Mouse (Mus musculus): ENCODE measurements around the gene Trim9. TPM values are rescaled to one million over a fixed set of nuclear protein-coding genes. Genes with fewer than 3 reads are reported as not detected.
A peak's percentile ranks its signal among the peaks of the same experiment; 100 is the strongest.

The Trim9 gene
- total RNA-seq (2021) = 1 to 10 TPM in 1 of 2 experiments, under 1 TPM in 1; 0.35 to 1.3 TPM

DNA sequence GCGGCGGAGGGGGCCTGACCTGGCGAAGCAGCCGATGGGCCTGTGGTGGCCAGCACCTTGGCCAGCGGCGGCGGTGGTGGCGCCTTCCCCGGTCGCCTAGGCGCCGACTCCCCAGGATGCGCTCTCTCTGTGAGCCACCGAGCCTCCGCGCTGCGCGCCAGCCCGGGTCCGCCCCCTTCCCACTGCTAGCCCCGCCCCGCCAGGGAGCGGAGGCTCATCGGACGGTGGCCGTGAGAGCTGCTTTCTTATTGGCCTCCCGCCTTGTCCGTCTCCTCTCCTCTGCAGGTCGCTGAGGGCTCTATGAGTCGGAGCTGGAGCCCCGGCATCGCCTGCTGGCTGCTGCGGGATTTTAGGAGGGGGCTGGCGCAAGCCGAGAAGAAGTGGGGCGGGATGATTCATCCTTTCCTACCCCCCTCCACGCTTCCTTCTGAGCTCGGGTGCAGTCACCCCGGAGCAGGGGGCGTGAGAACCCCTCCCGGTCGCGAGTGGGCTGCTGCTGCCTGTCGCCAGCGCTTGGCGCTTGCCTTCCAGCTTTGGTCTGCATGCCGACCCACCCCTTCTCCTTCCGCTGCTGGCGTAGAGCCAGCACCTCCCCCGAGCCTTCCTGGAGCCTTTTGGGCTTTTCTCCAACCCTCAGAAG is at the start of gene Trim9:
Trim9 (minus strand) TSS at position 413 of the 640 bp plus-strand sequence.
- peak; percentile 94 to 96 for DNase-seq
- intact Hi-C loops (cut with DNase I) = loop anchor here (5.0 kb wide), 2 partner anchors 85 to 115 kb away; partner anchors contain the start of gene Pygl

GRCm38 (mm10) chr12:70395061-70395460 is 47.6 kb upstream of the Trim9 start:
- peak; percentile 13 to 27 for DNase-seq
- intact Hi-C loops (cut with DNase I) = no loop called here

DNA sequence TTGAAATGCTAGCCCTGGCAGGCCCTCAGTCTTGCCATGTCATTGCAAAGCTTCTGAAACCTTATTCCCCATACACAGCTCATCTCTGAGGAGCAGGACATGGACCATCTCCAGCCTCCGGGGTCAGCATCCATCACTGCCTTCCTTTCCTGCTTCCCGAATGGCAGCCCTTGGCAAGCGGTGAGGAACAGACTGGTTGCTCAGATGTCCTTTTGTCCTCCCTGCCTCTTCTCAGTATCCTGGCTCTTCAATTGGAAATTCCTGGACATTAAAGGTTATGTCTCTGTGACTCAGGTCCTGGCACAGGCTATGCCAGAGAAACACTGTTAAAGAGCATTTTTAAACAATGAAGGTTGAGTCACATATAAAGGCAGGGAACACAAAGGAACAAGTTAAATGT is 43.8 kb upstream of the Trim9 start:
- intact Hi-C loops (cut with DNase I) = no loop called here
- no peak for DNase-seq

DNA sequence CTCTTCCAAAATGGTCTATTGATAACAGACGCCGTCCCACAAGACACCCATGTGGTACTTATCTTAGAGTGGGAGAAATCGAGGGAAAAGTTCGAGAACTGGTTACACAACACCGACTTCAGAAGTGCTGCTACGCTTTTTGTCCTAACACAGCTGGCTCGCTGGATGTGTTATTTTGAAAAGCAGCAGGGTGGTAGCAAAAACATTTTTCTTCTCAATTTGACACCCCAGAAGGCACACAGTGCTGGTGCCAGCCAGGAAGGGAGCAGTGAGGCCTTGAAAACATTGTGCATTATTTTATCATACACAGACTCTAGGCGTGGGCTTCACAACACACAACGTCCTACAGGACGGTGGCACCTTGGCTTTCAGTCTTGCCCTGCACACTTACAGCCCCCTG is 27.6 kb upstream of the Trim9 start:
- no peak for DNase-seq
- intact Hi-C loops (cut with DNase I) = no loop called here

DNA sequence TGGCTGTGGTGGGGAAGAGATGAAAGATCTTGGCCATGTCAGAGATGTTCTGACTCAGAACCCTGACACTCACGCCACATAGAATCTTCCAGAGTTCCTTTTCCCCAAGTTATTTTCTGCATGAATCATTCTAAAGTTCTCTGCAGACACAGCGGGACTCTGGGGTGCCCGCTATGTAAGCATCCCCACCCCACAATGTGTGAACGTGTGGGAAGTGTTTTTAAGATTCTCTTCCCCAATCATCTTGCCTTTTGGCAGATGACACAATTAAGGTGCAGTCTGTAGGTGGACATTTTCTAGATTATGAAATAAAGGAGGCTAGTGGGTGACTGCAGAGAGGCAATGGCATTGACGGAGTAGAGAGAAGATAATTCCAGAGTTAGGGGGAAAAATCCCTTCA is 25.5 kb upstream of the Trim9 start:
- intact Hi-C loops (cut with DNase I) = no loop called here

GRCm38 (mm10) chr12:70369348-70369747 is 21.9 kb upstream of the Trim9 start:
- intact Hi-C loops (cut with DNase I) = no loop called here
- no peak for DNase-seq

More for the DNA sequence above, 25.5 kb upstream of the Trim9 start:
- no peak for DNase-seq

DNA sequence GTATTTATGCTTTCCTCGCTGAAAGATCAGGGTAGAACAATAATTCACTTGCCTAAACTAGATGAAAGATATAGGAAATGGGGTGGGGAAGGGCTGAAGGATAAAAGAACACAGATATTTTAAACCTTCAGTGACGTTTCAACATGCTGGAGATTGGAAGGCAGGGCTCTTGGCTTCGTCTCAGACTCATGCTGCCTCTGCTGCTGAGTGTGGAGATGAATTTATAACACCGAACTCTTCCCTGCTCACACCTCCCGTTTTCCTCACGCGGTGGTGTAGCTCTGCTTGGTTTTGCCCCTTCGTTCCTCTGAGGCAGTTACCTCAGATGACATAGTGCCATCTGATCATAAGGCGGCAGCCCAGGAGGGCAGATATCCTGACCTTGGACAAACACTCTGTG is 21.4 kb upstream of the Trim9 start:
- intact Hi-C loops (cut with DNase I) = no loop called here
- no peak for DNase-seq

- intact Hi-C loops (cut with DNase I) = no loop called here
- DNase-seq = peak; percentile 44 to 45
Observed at GRCm38 (mm10) chr12:70367326-70368248, 20.2 kb upstream of the Trim9 start.

- intact Hi-C loops (cut with DNase I) = no loop called here
Observed at GRCm38 (mm10) chr12:70363016-70363415, 15.6 kb upstream of the Trim9 start.

GRCm38 (mm10) chr12:70360276-70360675 is 12.9 kb upstream of the Trim9 start:
- intact Hi-C loops (cut with DNase I) = no loop called here
- DNase-seq = no peak

More at GRCm38 (mm10) chr12:70363016-70363415, 15.6 kb upstream of the Trim9 start:
- no peak for DNase-seq

DNA sequence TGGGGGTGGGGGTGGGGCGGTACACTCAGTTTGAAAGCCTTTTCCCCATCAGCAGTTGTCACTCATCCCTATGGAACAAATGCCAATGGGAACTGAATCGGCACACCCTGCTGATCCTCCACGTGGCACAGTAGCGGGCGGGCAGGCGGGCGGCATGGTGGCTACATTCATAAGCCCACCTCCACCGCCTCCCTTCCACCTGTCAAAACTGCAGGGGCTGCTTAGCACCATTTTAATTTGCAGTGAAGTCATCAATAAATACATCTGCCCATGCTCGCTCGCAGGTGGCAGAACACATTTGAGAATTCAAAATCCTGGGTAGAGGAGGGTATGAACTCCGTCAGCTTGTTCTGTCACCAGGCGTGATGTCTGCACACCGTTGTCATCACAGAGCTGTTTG is 12.0 kb upstream of the Trim9 start:
- intact Hi-C loops (cut with DNase I) = no loop called here
- DNase-seq = no peak

- intact Hi-C loops (cut with DNase I) = no loop called here
- DNase-seq = no peak
Observed at GRCm38 (mm10) chr12:70354926-70355325, 7.5 kb upstream of the Trim9 start.

DNA sequence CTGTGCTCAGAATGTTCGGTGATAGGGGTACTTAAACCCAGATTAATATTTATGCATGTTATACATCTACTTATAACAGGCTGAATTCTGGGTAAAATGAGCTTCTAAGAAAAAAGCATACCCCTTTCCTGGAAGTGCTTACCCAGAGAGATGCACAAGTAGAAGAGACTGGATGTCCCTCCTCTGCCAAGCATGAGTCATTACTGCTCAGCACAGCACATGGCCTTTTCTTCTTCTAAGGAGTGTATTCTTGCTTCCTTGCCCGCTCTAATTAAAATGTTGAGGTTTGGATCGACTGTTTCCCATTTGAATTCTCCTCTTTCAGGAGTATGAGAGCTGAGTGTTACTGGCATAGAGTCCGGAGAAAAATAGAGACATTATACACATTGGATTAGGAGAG is 3.1 kb upstream of the Trim9 start:
- no peak for DNase-seq
- intact Hi-C loops (cut with DNase I) = no loop called here

GRCm38 (mm10) chr12:70349788-70350187 is 2.4 kb upstream of the Trim9 start:
- no peak for DNase-seq
- intact Hi-C loops (cut with DNase I) = loop anchor here (5.0 kb wide), 2 partner anchors 83 to 117 kb away; partner anchors contain the start of gene Pygl

- intact Hi-C loops (cut with DNase I) = loop anchor here (5.0 kb wide), 2 partner anchors 84 to 116 kb away; partner anchors contain the start of gene Pygl
- no peak for DNase-seq
Observed at GRCm38 (mm10) chr12:70348026-70348425, 612 bp upstream of the Trim9 start.

DNA sequence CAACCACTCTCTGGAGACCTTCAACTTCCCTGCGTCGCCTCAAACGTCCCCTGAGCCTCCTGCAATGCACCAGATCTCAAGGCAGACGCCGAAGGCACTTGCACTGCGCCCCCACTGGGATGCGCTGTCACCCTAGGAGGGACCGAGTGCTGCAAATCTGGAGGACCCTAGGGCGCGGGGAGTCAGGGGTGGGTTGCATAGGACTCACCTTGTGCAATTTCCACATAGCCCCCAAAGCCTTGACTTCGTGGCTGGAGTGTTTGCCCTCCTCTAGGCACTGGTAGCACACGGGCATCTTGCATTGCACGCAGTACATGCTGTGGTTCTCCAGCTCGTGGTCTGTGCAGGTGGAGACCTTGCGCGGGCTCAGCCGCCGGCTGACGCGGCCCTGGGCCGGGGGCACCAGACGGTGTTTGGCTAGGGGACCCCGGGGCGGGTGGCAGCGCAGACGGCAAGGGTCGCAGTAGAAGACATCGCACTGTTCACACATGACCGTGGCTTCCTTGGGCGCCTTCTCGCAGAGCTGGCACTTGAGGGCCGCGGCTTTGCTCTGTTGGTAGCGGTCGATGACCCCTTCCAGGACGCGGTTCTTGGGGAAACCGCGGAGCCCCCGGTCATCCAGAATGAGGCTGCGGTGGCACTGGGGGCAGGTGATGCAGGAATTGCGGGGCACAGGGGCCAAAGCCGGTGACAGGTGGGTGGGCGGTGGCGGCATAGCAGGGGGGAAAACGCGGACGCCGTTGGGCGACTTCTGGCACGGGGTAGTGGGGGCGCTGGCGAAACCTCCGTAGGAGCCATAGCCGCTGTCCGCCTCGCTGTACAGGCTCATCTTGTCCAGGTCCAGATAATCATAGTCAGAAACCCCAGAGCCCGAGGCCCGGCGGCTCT is 1.0 kb downstream of the Trim9 start:
- intact Hi-C loops (cut with DNase I) = loop anchor here (5.0 kb wide), 2 partner anchors 86 to 114 kb away; partner anchors contain the start of gene Pygl
- peak; percentile 24 to 34 for DNase-seq

GRCm38 (mm10) chr12:70345531-70346138 is 1.8 kb downstream of the Trim9 start:
- DNase-seq = no peak
- intact Hi-C loops (cut with DNase I) = loop anchor here (5.0 kb wide), 2 partner anchors 87 to 113 kb away; partner anchors contain the start of gene Pygl

GRCm38 (mm10) chr12:70335176-70335575 is 12.2 kb downstream of the Trim9 start:
- intact Hi-C loops (cut with DNase I) = no loop called here
- DNase-seq = no peak

GRCm38 (mm10) chr12:70333253-70333805 is 14.1 kb downstream of the Trim9 start:
- intact Hi-C loops (cut with DNase I) = no loop called here
- DNase-seq = no peak

DNA sequence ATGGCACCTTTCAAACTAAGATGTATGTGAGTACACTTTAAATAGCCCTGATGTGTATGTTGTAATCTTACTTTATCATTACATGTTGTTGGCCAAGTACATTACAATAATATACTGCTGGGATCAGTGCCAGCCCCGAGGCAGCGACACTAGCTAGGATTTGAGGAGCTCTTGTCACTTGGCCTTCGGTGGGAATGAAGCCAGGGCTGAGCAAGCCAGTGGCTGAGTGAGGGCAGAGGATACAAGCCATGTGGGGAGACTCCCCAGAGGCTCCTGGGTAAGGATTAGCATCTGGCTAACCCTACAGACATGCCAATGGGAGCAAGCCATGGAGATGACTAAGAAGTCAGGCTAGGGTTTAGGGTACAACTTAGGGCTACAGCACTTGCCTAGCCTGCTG is 18.4 kb downstream of the Trim9 start:
- peak in 1 of 2 experiments; percentile 2 for DNase-seq
- intact Hi-C loops (cut with DNase I) = no loop called here
